20 mouse cellular contexts compared by ENCODE assay signal in the genomic region with DNA sequence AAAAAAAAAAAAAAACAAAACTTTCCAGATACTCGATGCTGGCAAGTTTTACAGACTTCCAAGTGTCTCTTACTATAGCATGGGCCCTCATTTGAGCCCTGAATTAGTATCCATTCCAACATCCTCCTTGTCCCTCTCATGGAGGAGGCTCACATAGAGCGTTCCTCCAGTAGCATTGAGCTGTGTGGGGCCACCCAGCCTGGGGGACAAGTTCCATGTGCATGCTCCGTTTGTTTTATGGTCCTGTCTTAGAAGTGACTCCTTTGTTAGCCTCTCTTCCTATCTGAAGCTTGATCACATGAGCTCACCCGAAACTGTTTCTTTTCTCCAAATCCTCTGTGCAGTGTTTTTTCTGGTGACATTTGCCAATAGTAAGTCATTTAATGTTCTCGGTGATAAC. TPM values are rescaled to one million over a fixed set of nuclear protein-coding genes. Genes with fewer than 3 reads are reported as not detected.
A peak's percentile ranks its signal among the peaks of the same experiment; 100 is the strongest.
DNase-seq lines count a peak whose midpoint lies in the region; ATAC-seq lines count a peak whose summit lies in the region.
"Had no signal": no experiment of that assay in that cellular context is flagged by ENCODE, and none has a peak within 500 bp of the region (broad histone marks: within the 10 kb centered on the region; RNA-seq: fewer than 3 reads in every experiment).

No protein-coding gene starts in this region.

- DNase-seq in kidney, adult 11 months = no peak
- DNase-seq in embryo, embryonic 10 days (ENCODE audit: low spot score) = no peak
- DNase-seq in thymus, adult 18-20 months = no peak
- DNase-seq: adrenal gland, adult 2 months; adrenal gland, postnatal 10 days; adrenal gland, postnatal 25 days; cerebellum, adult 11 months; cerebellum, adult 18-20 months; cerebellum, adult 8-10 months; cerebellum, adult 9-11 months; cerebellum, postnatal 14 days; cerebellum, postnatal 36 days had no signal

- H3K27me3 ChIP-seq in kidney, embryonic 15.5 days = no peaks in the 10 kb centered on the region
- no peaks in the 10 kb centered on the region for H3K27me3 ChIP-seq in intestine, embryonic 15.5 days (replicated peaks)
- H3K27me3 ChIP-seq in intestine, embryonic 16.5 days (replicated peaks; ENCODE audit: control insufficient read depth, insufficient read depth, low read length) = no peaks in the 10 kb centered on the region

- H3K4me3 ChIP-seq in kidney, embryonic 15.5 days (replicated peaks) = no peak overlapping the region
- no peak overlapping the region for H3K4me3 ChIP-seq in intestine, embryonic 15.5 days (replicated peaks)
- no peak overlapping the region for H3K4me3 ChIP-seq in intestine, embryonic 16.5 days (ENCODE audit: low read length)
- H3K4me3 ChIP-seq: embryonic facial prominence, embryonic 10.5 days; embryonic facial prominence, embryonic 12.5 days had no signal

- H3K27ac ChIP-seq in kidney, embryonic 15.5 days = no peak overlapping the region; the same call in 1 of the 2 replicates
- no peak overlapping the region for H3K27ac ChIP-seq in intestine, embryonic 15.5 days
- no peak overlapping the region for H3K27ac ChIP-seq in intestine, embryonic 16.5 days (ENCODE audit: low read length)
- H3K27ac ChIP-seq: embryonic facial prominence, embryonic 10.5 days; embryonic facial prominence, embryonic 12.5 days had no signal

- H3K4me1 ChIP-seq in kidney, embryonic 15.5 days = no peaks in the 10 kb centered on the region
- H3K4me1 ChIP-seq in intestine, embryonic 15.5 days (replicated peaks) = no peaks in the 10 kb centered on the region
- no peaks in the 10 kb centered on the region for H3K4me1 ChIP-seq in intestine, embryonic 16.5 days (ENCODE audit: control insufficient read depth, insufficient read depth, low read length)

- 21% methylated on average over 5 of the region's 5 CpGs for WGBS in kidney, embryonic 15.5 days
- WGBS in intestine, embryonic 15.5 days = 53% methylated on average over 5 of the region's 5 CpGs
- 63% methylated on average over 5 of the region's 5 CpGs for WGBS in intestine, embryonic 16.5 days

- H3K9ac ChIP-seq in kidney, embryonic 15.5 days = no peak overlapping the region
- no peak overlapping the region for H3K9ac ChIP-seq in intestine, embryonic 15.5 days
- no peak overlapping the region for H3K9ac ChIP-seq in intestine, embryonic 16.5 days (ENCODE audit: low read depth, low read length)
- H3K9ac ChIP-seq: embryonic facial prominence, embryonic 12.5 days had no signal

- no peaks in the 10 kb centered on the region for H3K36me3 ChIP-seq in kidney, embryonic 15.5 days
- no peaks in the 10 kb centered on the region for H3K36me3 ChIP-seq in intestine, embryonic 15.5 days
- no peaks in the 10 kb centered on the region for H3K36me3 ChIP-seq in intestine, embryonic 16.5 days (ENCODE audit: control insufficient read depth, insufficient read depth, low read length)
- H3K36me3 ChIP-seq: embryonic facial prominence, embryonic 10.5 days; embryonic facial prominence, embryonic 12.5 days had no signal

- ATAC-seq in kidney, embryonic 15.5 days (replicated peaks; ENCODE audit: low FRiP score) = 0 out of 2 replicates have a peak, but pooled peaks have one; percentile 33
- ATAC-seq in intestine, embryonic 15.5 days = peak; percentile 67
- ATAC-seq in intestine, embryonic 16.5 days = peak; percentile 78
- ATAC-seq: forebrain, embryonic 14.5 days; forebrain, embryonic 16.5 days had no signal

- no peak overlapping the region for H3K4me2 ChIP-seq in kidney, embryonic 15.5 days
- no peak overlapping the region for H3K4me2 ChIP-seq in intestine, embryonic 15.5 days (replicated peaks)
- H3K4me2 ChIP-seq in intestine, embryonic 16.5 days (ENCODE audit: low read depth, low read length) = no peak overlapping the region
- H3K4me2 ChIP-seq: embryonic facial prominence, embryonic 12.5 days had no signal

- H3K9me3 ChIP-seq in kidney, embryonic 15.5 days (replicated peaks) = no peaks in the 10 kb centered on the region
- H3K9me3 ChIP-seq in intestine, embryonic 15.5 days = no peaks in the 10 kb centered on the region
- no peaks in the 10 kb centered on the region for H3K9me3 ChIP-seq in intestine, embryonic 16.5 days (ENCODE audit: control insufficient read depth, low read length)
- H3K9me3 ChIP-seq: embryonic facial prominence, embryonic 10.5 days; embryonic facial prominence, embryonic 12.5 days had no signal

RNA-seq across cellular contexts. Expression of a gene that starts 17.5 kb away (rescaled TPM):
- 1.5 and 1.6 TPM in 2 replicates for polyA plus RNA-seq in kidney, embryonic 15.5 days (2015; fragmentation: Nextera tagmentation; extraction: Ambion mirVana)
- polyA plus RNA-seq in intestine, embryonic 15.5 days (2015; fragmentation: Nextera tagmentation; extraction: Ambion mirVana) = 1.9 and 2.3 TPM in 2 replicates
- 1.3 and 1.4 TPM in 2 replicates for polyA plus RNA-seq in intestine, embryonic 16.5 days (2015; fragmentation: Nextera tagmentation; extraction: Ambion mirVana)
- polyA plus RNA-seq: C2C12 had no signal
